Mouse (Mus musculus) liver, embryonic 14.5 days (tissue): Measurements from ENCODE around the gene Ugt1a7c.

Experiments
- CTCF ChIP-seq: IDR thresholded peaks from 2 replicates; pipeline ENCODE4 v1.5.1; 2016; ENCODE audit warnings: antibody characterized with exemption, low read depth, control low read depth
- EP300 ChIP-seq: IDR thresholded peaks from 2 replicates; pipeline ENCODE4 v1.6.1; 2016; ENCODE audit warnings: antibody characterized with exemption, low read depth

GRCm38 (mm10) chr1:88259643-88260024 is 164.8 kb downstream of the Ugt1a7c start:
- TF ChIP-seq CTCF (no peak), EP300 (no peak)
